Mouse (Mus musculus) E14TG2a.4 (cell line): Measurements from ENCODE around the gene Smarca4.
A peak's percentile ranks its signal among the peaks of the same experiment; 100 is the strongest.

Experiments used
- H3K27me3 ChIP-seq: 2 replicates; pipeline ENCODE4 v1.6.1; 2014; ENCODE audit warnings: low read length, control low read depth; ENCODE audit not compliant: insufficient read depth
- H3K36me3 ChIP-seq: 2 replicates; pipeline ENCODE4 v1.6.1; 2014; ENCODE audit warnings: low read length, control low read depth; ENCODE audit not compliant: insufficient read depth
- H3K4me1 ChIP-seq: replicated peaks from 2 replicates; pipeline ENCODE4 v1.6.1; 2014; ENCODE audit warnings: low read depth, low read length, control low read depth
- H3K4me3 ChIP-seq: replicated peaks from 2 replicates; pipeline ENCODE4 v1.5.1; 2014; ENCODE audit warnings: mild to moderate bottlenecking, low read length
- H3K9me3 ChIP-seq: 2 replicates; pipeline ENCODE4 v1.6.1; 2014; ENCODE audit warnings: low read length, control low read depth
- CTCF ChIP-seq: conservative IDR thresholded peaks from 2 replicates; pipeline ENCODE4 v1.5.1; 2014; ENCODE audit warnings: low read length
- NANOG ChIP-seq: IDR thresholded peaks from 2 replicates; pipeline ENCODE4 v1.6.1; 2014; ENCODE audit warnings: borderline replicate concordance, low read length, mixed read lengths
- POU5F1 ChIP-seq: IDR thresholded peaks from 2 replicates; pipeline ENCODE4 v1.6.1; 2014; ENCODE audit warnings: low read length, borderline replicate concordance

Gene Smarca4

DNA sequence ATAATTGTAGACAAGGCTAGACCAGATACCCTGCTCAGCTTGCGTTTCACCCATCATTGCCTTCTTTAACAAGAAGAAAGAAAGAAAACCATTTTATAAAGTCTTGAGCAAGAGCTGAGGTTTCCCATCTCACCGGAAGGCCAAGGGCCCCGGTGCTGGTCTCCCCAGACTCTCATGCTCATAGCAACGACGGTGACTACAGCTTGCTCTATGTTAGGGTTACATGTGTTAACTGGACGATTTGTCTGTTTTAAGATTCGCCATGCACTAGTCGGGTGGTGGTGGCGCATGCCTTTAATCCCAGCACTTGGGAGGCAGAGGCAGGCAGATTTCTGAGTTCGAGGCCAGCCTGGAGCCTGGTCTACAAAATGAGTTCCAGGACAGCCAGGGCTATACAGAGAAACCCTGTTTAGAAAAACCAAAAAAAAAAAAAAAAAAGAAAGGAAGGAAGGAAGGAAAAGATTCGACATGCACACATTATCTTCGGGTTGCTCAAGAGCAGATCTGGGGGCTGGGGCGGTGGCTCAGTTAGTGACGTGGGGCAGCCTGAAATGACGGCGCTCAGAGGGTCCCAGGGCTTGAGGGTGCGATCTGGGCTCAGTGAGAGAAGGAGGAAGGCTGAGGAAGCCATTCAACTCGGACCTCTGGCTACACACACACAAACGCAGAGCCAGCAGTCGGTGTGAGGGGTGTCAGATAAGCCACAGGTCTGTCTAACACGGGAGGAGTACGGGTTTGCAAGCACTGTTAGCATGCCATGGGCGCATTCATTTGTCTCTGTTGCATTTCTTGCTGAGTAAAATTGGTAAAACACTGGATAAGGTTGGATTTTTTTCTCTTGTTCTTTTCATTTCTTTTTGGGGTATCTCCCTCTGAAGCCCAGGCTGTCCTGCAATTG, 109.5 kb downstream of the Smarca4 start:
- H3K36me3 ChIP-seq = peaks cover 60% of the 10 kb centered on the region
- peaks cover 82% of the 10 kb centered on the region for H3K4me1 ChIP-seq
- no peak for TF ChIP-seq POU5F1
- TF ChIP-seq NANOG = no peak
- no peak for TF ChIP-seq CTCF

DNA sequence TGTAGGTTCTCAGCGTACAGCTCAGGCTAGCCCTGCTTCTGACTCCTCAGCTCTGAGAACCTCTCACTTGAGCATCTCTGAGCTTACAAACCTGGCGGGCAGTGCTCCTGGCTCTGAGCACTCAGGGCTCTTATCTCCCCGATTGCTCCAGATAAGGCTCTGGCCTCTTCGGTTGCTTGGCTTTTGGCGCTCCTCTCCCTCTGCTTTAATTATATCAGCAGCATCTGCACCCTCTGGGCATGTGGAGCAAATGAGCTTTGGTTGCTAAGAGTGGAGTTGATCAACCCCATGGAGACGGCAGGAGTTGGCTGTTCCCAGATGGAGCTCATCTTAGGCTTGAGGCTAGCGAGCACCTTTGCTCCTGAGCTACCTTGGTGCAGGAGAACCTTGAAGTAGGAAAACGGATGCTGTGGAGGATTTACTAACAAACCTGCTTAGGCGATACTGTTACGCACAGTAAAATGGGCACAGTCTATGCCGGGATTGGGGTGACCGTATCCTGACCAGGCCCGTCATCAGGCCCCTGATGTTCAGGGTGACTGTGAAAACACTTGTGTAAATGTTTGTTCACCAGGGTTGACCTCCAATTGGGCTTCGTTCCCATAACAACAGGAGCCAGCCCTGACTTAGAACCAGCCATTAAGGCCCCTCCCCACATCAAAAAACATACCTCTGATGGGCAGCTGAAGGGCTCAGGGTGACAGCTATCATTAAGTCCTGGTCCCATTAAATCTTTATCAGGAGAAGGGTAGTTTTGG, 110.4 kb downstream of the Smarca4 start:
- no peaks in the 10 kb centered on the region for H3K27me3 ChIP-seq
- H3K36me3 ChIP-seq = peaks cover 69% of the 10 kb centered on the region
- TF ChIP-seq NANOG = no peak
- no peak for TF ChIP-seq POU5F1
- TF ChIP-seq CTCF = no peak
- no peaks in the 10 kb centered on the region for H3K9me3 ChIP-seq
- peaks cover 84% of the 10 kb centered on the region for H3K4me1 ChIP-seq
- peak overlapping the region; percentile 91 for H3K4me3 ChIP-seq

More for the DNA sequence above, 109.5 kb downstream of the Smarca4 start:
- Histone ChIP-seq H3K27me3 (no peaks in the 10 kb centered on the region), H3K4me3 (peak overlapping the region; percentile 91), H3K9me3 (no peaks in the 10 kb centered on the region)

DNA sequence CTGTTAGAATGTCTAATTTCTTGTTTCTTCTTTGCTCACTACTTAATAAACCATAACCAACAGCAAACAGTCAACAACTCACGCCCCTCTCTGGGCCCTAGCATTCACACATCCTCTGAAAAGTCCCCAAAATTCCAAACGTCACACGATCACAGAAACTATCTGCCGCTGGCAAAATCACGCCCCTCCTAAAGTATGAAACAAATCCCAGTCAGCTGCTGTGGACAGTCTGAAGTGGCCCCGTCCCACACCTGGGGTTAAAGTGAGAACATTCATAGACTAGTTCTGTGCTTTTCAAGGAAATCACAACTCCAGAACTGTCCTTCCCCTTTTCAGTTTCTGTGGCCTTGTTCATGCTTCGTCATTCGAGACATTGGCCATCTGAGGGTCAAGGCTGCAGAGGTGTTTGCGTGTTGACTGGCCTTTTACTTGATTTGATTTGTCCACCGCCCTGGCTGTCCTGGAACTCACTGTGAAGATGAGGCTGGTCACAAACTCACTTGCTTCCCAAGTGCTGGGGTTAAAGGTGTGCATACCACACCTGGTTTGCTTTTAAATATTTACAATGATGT, 112.4 kb downstream of the Smarca4 start:
- no peak for TF ChIP-seq POU5F1
- no peak for TF ChIP-seq NANOG
- no peak for TF ChIP-seq CTCF
- Histone ChIP-seq H3K9me3 (no peaks in the 10 kb centered on the region), H3K4me3 (0 out of 2 replicates have a peak overlapping the region, but pooled peaks have one; percentile 3), H3K4me1 (peaks cover 88% of the 10 kb centered on the region), H3K27me3 (no peaks in the 10 kb centered on the region), H3K36me3 (peaks cover 89% of the 10 kb centered on the region)

DNA sequence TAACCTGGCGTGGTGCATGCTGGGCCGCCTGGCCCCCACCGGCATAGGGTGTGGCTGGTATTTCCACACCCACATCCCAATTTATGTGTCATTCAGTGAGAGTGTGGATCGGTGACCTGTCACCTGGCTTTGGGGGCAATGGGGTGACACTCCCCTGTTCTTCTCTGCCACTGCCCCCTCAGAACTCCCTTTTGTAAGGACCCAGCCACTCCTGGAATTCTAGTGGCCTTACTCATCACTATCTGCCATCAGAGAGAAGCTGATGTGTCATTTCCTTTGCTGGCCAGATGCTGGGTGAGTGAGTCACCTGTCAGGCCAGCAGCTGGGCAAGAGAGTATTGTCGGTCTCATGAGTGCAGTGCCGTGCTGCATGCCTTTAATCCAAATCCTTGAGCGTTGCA, 113.3 kb downstream of the Smarca4 start:
- Histone ChIP-seq H3K4me1 (peaks cover 94% of the 10 kb centered on the region), H3K4me3 (peak overlapping the region; percentile 27), H3K27me3 (no peaks in the 10 kb centered on the region), H3K9me3 (no peaks in the 10 kb centered on the region), H3K36me3 (peaks cover 98% of the 10 kb centered on the region)
- no peak for TF ChIP-seq CTCF
- TF ChIP-seq POU5F1 = no peak
- TF ChIP-seq NANOG = no peak

DNA sequence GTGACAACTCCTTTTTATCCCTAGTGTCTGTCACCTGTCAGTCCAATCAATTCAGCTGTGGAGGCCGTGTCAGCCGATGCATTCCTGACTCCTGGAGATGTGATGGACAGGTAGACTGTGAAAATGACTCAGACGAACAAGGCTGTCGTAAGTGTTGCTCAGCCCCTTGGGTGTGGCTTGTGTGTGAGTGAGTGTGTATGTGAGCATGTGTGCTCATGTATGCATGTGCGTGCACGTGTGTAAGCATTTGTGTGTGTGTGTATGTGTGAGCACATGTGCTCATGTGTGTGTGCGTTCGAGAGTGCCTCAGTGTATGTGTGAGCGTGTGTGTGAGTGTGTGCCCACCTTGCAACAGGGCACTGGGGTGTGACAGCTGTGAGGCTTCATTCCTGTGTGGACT, 116.3 kb downstream of the Smarca4 start:
- no peaks in the 10 kb centered on the region for H3K27me3 ChIP-seq
- H3K9me3 ChIP-seq = no peaks in the 10 kb centered on the region
- TF ChIP-seq NANOG (no peak), POU5F1 (no peak), CTCF (no peak)
- H3K36me3 ChIP-seq = peaks cover 98% of the 10 kb centered on the region
- H3K4me3 ChIP-seq = no peak overlapping the region
- H3K4me1 ChIP-seq = peaks cover 90% of the 10 kb centered on the region

DNA sequence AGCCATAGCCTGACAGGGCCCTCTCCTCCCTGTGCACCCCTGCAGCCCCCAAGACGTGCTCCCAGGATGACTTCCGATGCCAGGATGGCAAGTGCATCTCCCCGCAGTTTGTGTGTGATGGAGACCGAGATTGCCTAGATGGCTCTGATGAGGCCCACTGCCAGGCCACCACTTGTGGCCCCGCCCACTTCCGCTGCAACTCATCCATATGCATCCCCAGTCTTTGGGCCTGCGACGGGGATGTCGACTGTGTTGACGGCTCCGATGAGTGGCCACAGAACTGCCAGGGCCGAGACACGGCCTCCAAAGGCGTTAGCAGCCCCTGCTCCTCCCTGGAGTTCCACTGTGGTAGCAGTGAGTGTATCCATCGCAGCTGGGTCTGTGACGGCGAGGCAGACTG, 117.5 kb downstream of the Smarca4 start:
- TF ChIP-seq CTCF (no peak), NANOG (no peak), POU5F1 (0 out of 2 replicates have a peak, but pooled peaks have one; percentile 36)
- Histone ChIP-seq H3K27me3 (no peaks in the 10 kb centered on the region), H3K4me3 (no peak overlapping the region), H3K4me1 (peaks cover 84% of the 10 kb centered on the region), H3K9me3 (no peaks in the 10 kb centered on the region), H3K36me3 (peaks cover 98% of the 10 kb centered on the region)

DNA sequence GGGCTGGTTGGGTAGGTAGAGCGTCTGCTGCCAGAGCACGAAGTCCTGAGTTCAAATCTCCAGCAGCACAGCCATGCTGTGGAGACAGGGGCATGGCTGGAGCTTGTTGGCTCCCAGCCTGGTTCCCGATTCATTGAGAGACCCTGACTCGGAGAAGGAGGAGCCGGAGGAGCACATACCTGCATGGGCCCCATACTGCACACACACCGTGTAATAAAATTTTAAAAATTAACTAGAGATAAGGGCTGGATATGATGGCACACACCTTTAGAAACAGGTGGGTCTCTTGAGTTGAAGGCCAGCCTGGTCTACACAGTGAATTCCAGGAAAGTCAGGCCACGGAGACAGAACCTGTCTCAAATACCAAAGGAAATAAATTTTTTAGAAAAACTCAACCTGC, 118.0 kb downstream of the Smarca4 start:
- no peak for TF ChIP-seq POU5F1
- peaks cover 98% of the 10 kb centered on the region for H3K36me3 ChIP-seq
- H3K4me3 ChIP-seq = no peak overlapping the region
- no peaks in the 10 kb centered on the region for H3K9me3 ChIP-seq
- H3K4me1 ChIP-seq = peaks cover 79% of the 10 kb centered on the region
- H3K27me3 ChIP-seq = no peaks in the 10 kb centered on the region

DNA sequence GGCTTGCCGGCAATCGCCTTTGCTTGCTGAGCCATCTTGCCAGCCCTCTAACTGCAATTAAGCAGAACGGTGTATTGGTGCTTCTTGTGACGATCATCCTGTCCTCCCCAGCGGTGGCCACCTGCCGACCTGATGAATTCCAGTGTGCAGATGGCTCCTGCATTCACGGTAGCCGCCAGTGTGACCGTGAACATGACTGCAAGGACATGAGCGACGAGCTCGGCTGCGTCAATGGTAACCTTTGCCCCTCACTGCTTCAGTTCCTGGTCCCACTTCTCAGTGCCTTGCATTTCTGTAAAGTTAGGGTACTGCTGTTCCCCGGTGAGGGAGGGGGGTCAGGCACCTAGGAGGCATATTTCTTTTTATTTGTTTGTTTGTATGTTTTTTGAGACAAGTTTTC, 119.2 kb downstream of the Smarca4 start:
- Histone ChIP-seq H3K27me3 (no peaks in the 10 kb centered on the region), H3K36me3 (peaks cover 100% of the 10 kb centered on the region), H3K9me3 (no peaks in the 10 kb centered on the region), H3K4me1 (peaks cover 78% of the 10 kb centered on the region), H3K4me3 (no peak overlapping the region)
- TF ChIP-seq POU5F1 (no peak), CTCF (no peak), NANOG (no peak)
